Mouse (Mus musculus): ENCODE results near the gene Ugt2a2. TPM values are rescaled to one million over a fixed set of nuclear protein-coding genes. Genes with fewer than 3 reads are reported as not detected.
"Not testable (repeated sequence)": the region's sequence is repeated elsewhere in the genome, so short reads cannot be mapped to it uniquely, and the experiment has no call there.

The Ugt2a2 gene
- total and polyA plus RNA-seq, 3 experiments, result not detected

DNA sequence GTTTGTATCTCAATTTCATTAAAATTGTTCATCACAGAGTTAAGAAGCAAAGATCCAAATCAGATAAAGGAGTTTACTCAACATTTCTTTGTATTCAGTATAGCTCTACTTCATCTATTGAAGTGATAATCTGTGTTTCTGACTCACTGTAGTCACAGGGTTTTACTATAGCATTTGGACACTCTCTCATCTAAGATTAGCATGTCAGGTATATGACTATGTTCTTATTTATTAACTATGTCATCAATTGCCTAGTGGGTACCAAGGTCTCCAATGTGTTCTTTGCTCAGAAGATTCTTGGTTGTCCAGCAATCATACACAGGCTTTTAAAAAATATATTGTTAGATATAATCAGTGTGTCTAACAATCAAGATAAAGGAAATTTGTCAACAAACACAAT is 26.5 kb downstream of the Ugt2a2 start:
- no peaks in the 10 kb centered on the region for H3K36me3 ChIP-seq (ENCODE audit: control insufficient read depth in 1 of 2, insufficient read depth in 2 of 2, low read length in 2 of 2)
- H3K4me3 ChIP-seq (ENCODE audit: control insufficient read depth in 1 of 2, insufficient read depth in 1 of 2, low read depth in 2 of 2, low read length in 2 of 2), result no peak overlapping the region
- no peak overlapping the region for H3K27ac ChIP-seq (ENCODE audit: control insufficient read depth, low read depth, low read length)
- no peaks in the 10 kb centered on the region for H3K27me3 ChIP-seq (ENCODE audit: control insufficient read depth in 1 of 2, insufficient read depth in 2 of 2, low read length in 2 of 2)
- TF ChIP-seq MAFK (IDR thresholded peaks at IDR 0.05; ENCODE audit: borderline replicate concordance, low read depth, low read length) (no peak), USF1 (IDR thresholded peaks at IDR 0.05; ENCODE audit: low read depth, low read length) (no peak), CTCF (IDR thresholded peaks at IDR 0.05 in 2 of 3, conservative IDR thresholded peaks at IDR 0.05 in 1 of 3; ENCODE audit: control insufficient read depth in 1 of 3, insufficient read depth in 1 of 3, low read depth in 2 of 3, low read length in 3 of 3, poor library complexity in 1 of 3, severe bottlenecking in 1 of 3) (no peak), GABPA (IDR thresholded peaks at IDR 0.05; ENCODE audit: low read depth, low read length) (no peak), MEF2A (IDR thresholded peaks at IDR 0.05; ENCODE audit: extremely low read depth, insufficient replicate concordance, low read depth, low read length, poor library complexity, severe bottlenecking) (no peak), TBP (IDR thresholded peaks at IDR 0.05; ENCODE audit: low read depth, low read length) (no peak), GATA1 (IDR thresholded peaks at IDR 0.05; ENCODE audit: low read depth, low read length) (no peak), MXI1 (IDR thresholded peaks at IDR 0.05; ENCODE audit: low read depth, low read length) (no peak), MAZ (IDR thresholded peaks at IDR 0.05; ENCODE audit: low read depth, low read length) (no peak), EP300 (IDR thresholded peaks at IDR 0.05; ENCODE audit: low read depth in 1 of 2, low read length in 2 of 2) (no peak), RCOR1 (IDR thresholded peaks at IDR 0.05; ENCODE audit: low read depth, low read length) (no peak), HCFC1 (IDR thresholded peaks at IDR 0.05; ENCODE audit: low read depth, low read length) (no peak), USF2 (IDR thresholded peaks at IDR 0.05; ENCODE audit: borderline replicate concordance in 1 of 2, insufficient read depth in 1 of 2, low read depth in 1 of 2, low read length in 2 of 2) (no peak), NELFE (IDR thresholded peaks at IDR 0.05; ENCODE audit: low read depth, low read length) (no peak)
- H3K9ac ChIP-seq (ENCODE audit: control insufficient read depth, low read depth, low read length, poor library complexity, severe bottlenecking), result no peak overlapping the region
- no peak for DNase-seq (ENCODE audit: low read depth, low spot score)
- no peaks in the 10 kb centered on the region for H3K79me2 ChIP-seq (ENCODE audit: control insufficient read depth, insufficient read depth, low read length, poor library complexity)
- H3K9me3 ChIP-seq (replicated peaks; ENCODE audit: insufficient read depth, low read length), result no peaks in the 10 kb centered on the region
- H3K4me1 ChIP-seq (ENCODE audit: control insufficient read depth in 1 of 2, insufficient read depth in 2 of 2, low read length in 2 of 2), result no peaks in the 10 kb centered on the region

DNA sequence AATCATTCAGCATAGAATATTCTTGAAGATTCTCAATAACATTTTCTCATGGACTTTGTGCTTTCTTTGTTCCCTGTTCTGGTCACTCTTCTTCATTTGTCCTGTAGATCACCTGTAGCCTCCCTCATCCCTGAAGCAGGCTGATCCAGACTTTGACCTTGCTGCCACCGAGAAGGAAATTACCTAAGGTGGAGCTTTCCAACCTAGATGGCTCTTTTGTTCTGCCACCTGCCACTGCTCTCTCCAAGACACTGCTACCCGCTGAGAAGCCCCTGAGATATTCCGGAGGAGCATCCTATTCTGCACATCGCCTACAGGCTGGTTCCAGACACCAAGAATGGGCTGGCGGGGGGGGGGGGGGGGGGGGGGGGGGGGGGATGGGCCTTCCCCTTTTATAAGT is 29.5 kb downstream of the Ugt2a2 start:
- not testable (repeated sequence) for H3K27me3 ChIP-seq (ENCODE audit: control insufficient read depth in 1 of 2, insufficient read depth in 2 of 2, low read length in 2 of 2); H3K9me3 ChIP-seq (replicated peaks; ENCODE audit: insufficient read depth, low read length); H3K4me1 ChIP-seq (ENCODE audit: control insufficient read depth in 1 of 2, insufficient read depth in 2 of 2, low read length in 2 of 2); H3K36me3 ChIP-seq (ENCODE audit: control insufficient read depth in 1 of 2, insufficient read depth in 2 of 2, low read length in 2 of 2); H3K9ac ChIP-seq (ENCODE audit: control insufficient read depth, low read depth, low read length, poor library complexity, severe bottlenecking); H3K27ac ChIP-seq (ENCODE audit: control insufficient read depth, low read depth, low read length); H3K4me3 ChIP-seq (ENCODE audit: control insufficient read depth in 1 of 2, insufficient read depth in 1 of 2, low read depth in 2 of 2, low read length in 2 of 2); H3K79me2 ChIP-seq (ENCODE audit: control insufficient read depth, insufficient read depth, low read length, poor library complexity)
- peak; percentile 2 for DNase-seq (ENCODE audit: low read depth, low spot score)

DNA sequence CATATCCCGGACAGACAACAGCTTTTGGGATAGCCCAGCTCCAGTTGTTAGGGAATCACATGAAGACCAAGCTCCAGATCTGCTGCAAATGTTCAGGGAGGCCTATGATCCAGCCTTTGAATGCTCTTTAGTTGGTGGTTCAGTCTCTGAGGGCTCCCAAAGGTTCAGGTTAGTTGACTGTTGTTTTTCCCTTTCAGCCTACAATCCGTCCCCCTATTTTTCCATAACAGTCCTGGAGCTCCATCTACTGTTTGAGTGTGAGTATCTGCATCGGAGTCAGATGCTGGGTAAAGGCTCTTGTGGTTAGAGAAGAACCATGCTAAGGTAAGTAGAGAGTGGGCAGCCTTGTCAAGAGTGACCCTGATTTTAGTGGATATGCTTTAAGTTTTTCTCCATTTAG is 45.8 kb downstream of the Ugt2a2 start:
- no peak overlapping the region for H3K9ac ChIP-seq (ENCODE audit: control insufficient read depth, low read depth, low read length, poor library complexity, severe bottlenecking)
- no peaks in the 10 kb centered on the region for H3K4me1 ChIP-seq (ENCODE audit: control insufficient read depth in 1 of 2, insufficient read depth in 2 of 2, low read length in 2 of 2)
- H3K27ac ChIP-seq (ENCODE audit: control insufficient read depth, low read depth, low read length), result no peak overlapping the region
- no peaks in the 10 kb centered on the region for H3K9me3 ChIP-seq (replicated peaks; ENCODE audit: insufficient read depth, low read length)
- DNase-seq (ENCODE audit: low read depth, low spot score), result no peak
- no peaks in the 10 kb centered on the region for H3K36me3 ChIP-seq (ENCODE audit: control insufficient read depth in 1 of 2, insufficient read depth in 2 of 2, low read length in 2 of 2)
- H3K4me3 ChIP-seq (ENCODE audit: control insufficient read depth in 1 of 2, insufficient read depth in 1 of 2, low read depth in 2 of 2, low read length in 2 of 2), result no peak overlapping the region
- no peaks in the 10 kb centered on the region for H3K27me3 ChIP-seq (ENCODE audit: control insufficient read depth in 1 of 2, insufficient read depth in 2 of 2, low read length in 2 of 2)
- TF ChIP-seq BHLHE40 (IDR thresholded peaks at IDR 0.05; ENCODE audit: borderline replicate concordance, low read depth, low read length), result no peak
- peak; percentile 0; the same call in 1 of the 2 replicates for TF ChIP-seq RAD21 (IDR thresholded peaks at IDR 0.05; ENCODE audit: low read depth, low read length)
- 0 out of 2 replicates have a peak, but pooled peaks have one; percentile 11 for TF ChIP-seq SMC3 (IDR thresholded peaks at IDR 0.05; ENCODE audit: low read depth, low read length)
- no peaks in the 10 kb centered on the region for H3K79me2 ChIP-seq (ENCODE audit: control insufficient read depth, insufficient read depth, low read length, poor library complexity)
